In genomic region chr8:117951656-117952055, GRCm38 (mm10) we compare ENCODE assay signal across 9 mouse cellular contexts.
"Had no signal": no experiment of that assay in that cellular context is flagged by ENCODE, and none has a peak within 500 bp of the region (broad histone marks: within the 10 kb centered on the region; RNA-seq: fewer than 3 reads in every experiment).

No protein-coding gene starts in this region.

- DNase-seq: lung, adult 18-20 months; lung, embryonic 14.5 days; lung, postnatal 10 days; lung, postnatal 4 days; midbrain, embryonic 14.5 days; right cerebral cortex, adult 18-20 months; thymus, adult 18-20 months; thymus, postnatal 14 days; thymus, postnatal 36 days had no signal
